Mouse (Mus musculus) kidney, postnatal 25 days (tissue): Measurements from ENCODE around the gene Aldh5a1.

Experiments used
- DNase-seq, 2 experiments: peaks; one replicate each; pipeline ENCODE4 v3.0.0; 2021; ENCODE audit warnings: mixed read lengths in 2 of 2

Gene Aldh5a1

DNA sequence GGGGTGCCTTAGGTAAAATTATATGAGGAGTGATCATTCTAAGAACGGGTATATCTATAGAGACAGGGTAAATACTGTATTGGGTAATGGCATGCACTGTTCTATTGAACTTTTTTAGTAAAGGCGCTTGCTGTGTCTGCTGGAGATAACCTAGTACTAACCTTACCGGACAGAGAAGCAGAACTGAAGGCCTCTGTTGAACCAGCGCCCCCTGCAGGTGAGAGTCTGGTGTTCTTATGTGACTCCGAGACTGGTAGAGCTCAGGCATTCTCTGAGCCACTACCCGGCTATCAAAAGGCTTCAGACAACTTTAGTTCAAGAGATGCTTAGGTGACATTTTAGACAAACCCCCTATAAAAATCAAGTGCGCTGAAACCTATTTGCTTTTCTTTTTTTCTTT is 74.9 kb downstream of the Aldh5a1 start:
- DNase-seq: peak; percentile 72 to 80

DNA sequence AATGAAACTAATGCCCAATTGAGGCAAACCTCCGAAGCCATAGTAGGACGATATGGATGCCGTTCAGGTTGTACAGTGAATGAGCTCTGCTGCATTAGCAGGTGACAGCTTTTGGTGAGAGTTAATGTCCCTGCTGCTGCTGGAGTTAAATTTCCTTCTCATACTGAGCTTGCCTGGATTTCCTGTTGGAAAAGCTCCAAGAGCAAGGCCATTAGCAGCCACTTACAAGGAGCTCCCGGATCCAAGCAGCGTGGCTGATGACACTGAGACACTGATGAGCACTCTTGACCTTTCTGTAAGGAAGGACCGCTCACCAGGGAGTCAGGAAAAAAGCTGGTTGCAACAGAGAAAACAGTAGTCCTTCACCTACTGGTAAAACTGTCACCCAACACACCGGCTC is 75.4 kb downstream of the Aldh5a1 start:
- peak in 1 of 2 experiments; percentile 29 for DNase-seq

DNA sequence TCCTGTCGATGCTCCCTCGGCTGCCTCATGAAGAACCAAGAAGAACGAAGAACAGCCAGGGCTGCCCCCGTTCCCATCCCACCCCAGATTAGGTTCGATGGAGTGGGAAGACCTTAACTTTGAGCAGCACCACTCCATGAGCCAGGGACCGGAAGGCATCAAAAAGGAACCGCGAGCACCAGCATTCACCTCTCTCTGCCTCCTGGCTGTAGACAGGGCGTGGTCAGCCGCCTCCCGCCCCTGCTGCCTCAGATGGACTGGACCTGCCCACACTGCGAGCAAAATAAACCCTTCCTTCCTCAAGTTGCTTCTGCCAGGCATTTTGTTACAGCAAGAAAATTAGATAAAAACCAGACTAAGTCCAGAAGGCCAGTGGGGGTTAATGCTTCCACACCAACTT is 76.4 kb downstream of the Aldh5a1 start:
- no peak for DNase-seq

DNA sequence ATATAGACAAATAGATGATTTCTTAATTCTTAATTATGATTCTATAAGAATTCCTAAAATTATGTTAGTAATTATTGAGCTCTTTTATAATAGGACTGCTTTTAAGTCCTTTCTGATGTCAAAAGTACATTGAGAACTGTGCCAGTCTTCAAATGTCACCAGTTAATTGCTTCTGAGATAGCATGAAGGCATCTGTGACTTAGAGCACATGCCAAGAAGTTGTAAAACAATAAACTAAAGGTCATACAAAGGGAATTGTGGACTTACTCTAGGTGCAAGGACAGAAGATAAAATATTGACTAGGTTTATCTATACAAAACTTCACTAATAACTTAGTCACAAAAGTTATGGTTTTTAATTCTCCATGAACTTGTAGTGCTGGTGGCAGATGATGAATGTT is 78.3 kb downstream of the Aldh5a1 start:
- DNase-seq: no peak
